In the genomic region with DNA sequence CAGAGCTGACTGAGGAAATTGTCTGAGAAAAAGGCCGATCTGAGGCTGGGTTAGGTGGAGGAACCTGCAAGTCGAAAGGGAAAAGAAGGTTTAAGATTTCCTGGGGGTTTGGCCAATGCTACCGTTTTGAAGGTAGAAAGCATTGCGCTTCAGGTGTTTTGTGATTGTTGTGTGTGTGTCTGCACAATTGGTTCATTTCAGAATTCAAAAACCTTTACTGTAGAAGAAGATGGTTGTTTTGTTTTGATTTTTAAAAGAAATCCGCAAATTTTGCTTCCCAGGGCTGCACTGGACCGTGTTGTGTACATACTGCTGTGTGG, we compare ENCODE assay signal across 8 mouse cellular contexts. TPM values are rescaled to one million over a fixed set of nuclear protein-coding genes. Genes with fewer than 3 reads are reported as not detected.
DNase-seq lines count a peak whose midpoint lies in the region; ATAC-seq and TF ChIP-seq lines count a peak whose summit lies in the region.

No protein-coding gene starts in this region.

- H3K9ac ChIP-seq in lung, embryonic 14.5 days, result peak overlapping the region; percentile 88
- peak overlapping the region; percentile 88 for H3K9ac ChIP-seq in intestine, embryonic 14.5 days (ENCODE audit: low read length)
- peak overlapping the region; percentile 88 for H3K9ac ChIP-seq in neural tube, embryonic 13.5 days

- no peaks in the 10 kb centered on the region for H3K9me3 ChIP-seq in lung, embryonic 14.5 days (ENCODE audit: low read depth, low read length)
- H3K9me3 ChIP-seq in embryonic facial prominence, embryonic 10.5 days, result no peaks in the 10 kb centered on the region
- H3K9me3 ChIP-seq in intestine, embryonic 14.5 days (ENCODE audit: control insufficient read depth, low read length), result no peaks in the 10 kb centered on the region
- no peaks in the 10 kb centered on the region for H3K9me3 ChIP-seq in neural tube, embryonic 13.5 days

- H3K4me1 ChIP-seq in lung, embryonic 14.5 days (ENCODE audit: insufficient read depth), result peaks cover 10% of the 10 kb centered on the region
- H3K4me1 ChIP-seq in embryonic facial prominence, embryonic 10.5 days, result peaks cover 50% of the 10 kb centered on the region
- peaks cover 25% of the 10 kb centered on the region for H3K4me1 ChIP-seq in intestine, embryonic 14.5 days (replicated peaks; ENCODE audit: control insufficient read depth, insufficient read depth, low read length)
- H3K4me1 ChIP-seq in neural tube, embryonic 13.5 days (replicated peaks), result peaks cover 52% of the 10 kb centered on the region

- ATAC-seq in lung, embryonic 14.5 days (ENCODE audit: insufficient read depth), result no peak
- ATAC-seq in intestine, embryonic 14.5 days (replicated peaks; ENCODE audit: low FRiP score, low TSS enrichment, low read depth), result no peak
- ATAC-seq in neural tube, embryonic 13.5 days (ENCODE audit: low read depth), result no peak

- H3K27ac ChIP-seq in lung, embryonic 14.5 days (ENCODE audit: low read depth), result peak overlapping the region; percentile 91
- H3K27ac ChIP-seq in embryonic facial prominence, embryonic 10.5 days (replicated peaks), result peak overlapping the region; percentile 96
- H3K27ac ChIP-seq in intestine, embryonic 14.5 days (ENCODE audit: low read depth), result peak overlapping the region; percentile 89
- peak overlapping the region; percentile 96 for H3K27ac ChIP-seq in neural tube, embryonic 13.5 days (replicated peaks)

- no peak for DNase-seq in lung, embryonic 14.5 days
- DNase-seq in lung, postnatal 36 days, result no peak
- DNase-seq in embryonic facial prominence, embryonic 10.5 days (ENCODE audit: low spot score), result no peak
- no peak for DNase-seq in intestine, embryonic 14.5 days (ENCODE audit: low spot score)
- DNase-seq in adrenal gland, postnatal 25 days, result no peak
- DNase-seq in cerebellum, adult 18-20 months, result no peak
- DNase-seq in ovary, postnatal 10 days (ENCODE audit: low spot score), result no peak

- H3K36me3 ChIP-seq in lung, embryonic 14.5 days (ENCODE audit: insufficient read depth), result no peaks in the 10 kb centered on the region
- H3K36me3 ChIP-seq in embryonic facial prominence, embryonic 10.5 days (replicated peaks), result no peaks in the 10 kb centered on the region
- no peaks in the 10 kb centered on the region for H3K36me3 ChIP-seq in intestine, embryonic 14.5 days (ENCODE audit: control insufficient read depth, insufficient read depth, low read length)
- H3K36me3 ChIP-seq in neural tube, embryonic 13.5 days, result no peaks in the 10 kb centered on the region

- H3K4me2 ChIP-seq in lung, embryonic 14.5 days, result peak overlapping the region; percentile 90
- peak overlapping the region; percentile 93 for H3K4me2 ChIP-seq in intestine, embryonic 14.5 days (ENCODE audit: low read length)
- H3K4me2 ChIP-seq in neural tube, embryonic 13.5 days, result peak overlapping the region; percentile 97

- peak overlapping the region; percentile 78 for H3K4me3 ChIP-seq in lung, embryonic 14.5 days (ENCODE audit: low read depth, low read length)
- H3K4me3 ChIP-seq in embryonic facial prominence, embryonic 10.5 days, result peak overlapping the region; percentile 86
- H3K4me3 ChIP-seq in intestine, embryonic 14.5 days (ENCODE audit: low read depth, low read length), result peak overlapping the region; percentile 67
- H3K4me3 ChIP-seq in neural tube, embryonic 13.5 days, result peak overlapping the region; percentile 85

- TF ChIP-seq CTCF in lung, embryonic 14.5 days (IDR thresholded peaks at IDR 0.05; ENCODE audit: low read depth), result no peak

- 0% methylated on average over 6 of the region's 6 CpGs for WGBS in lung, embryonic 14.5 days
- WGBS in embryonic facial prominence, embryonic 10.5 days, result 2% methylated on average over 6 of the region's 6 CpGs
- WGBS in intestine, embryonic 14.5 days, result 3% methylated on average over 6 of the region's 6 CpGs
- WGBS in neural tube, embryonic 13.5 days, result under 1% methylated on average over 6 of the region's 6 CpGs

- H3K27me3 ChIP-seq in lung, embryonic 14.5 days (ENCODE audit: insufficient read depth, low read length), result no peaks in the 10 kb centered on the region
- H3K27me3 ChIP-seq in embryonic facial prominence, embryonic 10.5 days (replicated peaks; ENCODE audit: low read depth, poor library complexity, severe bottlenecking), result 0 out of 2 replicates have a peak, but pooled peaks cover 4% of the 10 kb centered on the region
- H3K27me3 ChIP-seq in intestine, embryonic 14.5 days (replicated peaks; ENCODE audit: control insufficient read depth, insufficient read depth, low read length), result no peaks in the 10 kb centered on the region
- H3K27me3 ChIP-seq in neural tube, embryonic 13.5 days, result no peaks in the 10 kb centered on the region

RNA-seq across cellular contexts. Expression of a gene that starts 0.4 kb away (rescaled TPM):
- polyA plus RNA-seq in lung, embryonic 14.5 days (2014; fragmentation: Nextera tagmentation; extraction: Ambion mirVana), result 17.1 and 18.8 TPM in 2 replicates
- polyA plus RNA-seq in embryonic facial prominence, embryonic 10.5 days (2016; fragmentation: Nextera tagmentation; extraction: Ambion mirVana), result 16.0 and 16.9 TPM in 2 replicates
- 17.6 and 18.9 TPM in 2 replicates for polyA plus RNA-seq in intestine, embryonic 14.5 days (2014; fragmentation: Nextera tagmentation; extraction: Ambion mirVana)
- 21.3 and 22.0 TPM in 2 replicates for polyA plus RNA-seq in neural tube, embryonic 13.5 days (2015; fragmentation: Nextera tagmentation; extraction: Ambion mirVana)
- 40.4 and 44.2 TPM in 2 replicates for total RNA-seq in adrenal gland, postnatal 25 days (2021)
